Mouse (Mus musculus) yolk sac, embryonic 10.5 days (tissue): ENCODE measurements around the gene Pmm2.

Experiments
- DNase-seq: peaks from one replicate; pipeline ENCODE4 v3.0.0-alpha.2; 2017; ENCODE audit warnings: low spot score

Gene Pmm2

DNA sequence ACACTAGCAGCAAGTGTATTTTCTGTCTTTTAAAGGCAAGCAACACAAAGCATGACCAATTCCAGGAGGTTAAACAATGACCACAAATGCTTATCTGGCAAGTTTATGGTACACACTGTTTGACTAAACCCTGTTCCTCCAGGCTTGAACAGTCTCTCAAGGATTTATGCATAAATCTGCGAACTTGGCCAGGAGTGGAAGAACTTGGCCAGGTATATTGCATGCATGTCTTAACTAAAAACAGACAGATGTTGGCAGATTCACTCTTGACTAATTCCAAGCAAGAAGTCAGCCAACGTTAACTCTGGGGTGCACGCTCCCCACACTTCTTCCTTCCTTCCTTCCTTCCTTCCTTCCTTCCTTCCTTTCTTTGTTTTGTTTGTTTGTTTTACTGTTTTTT is 42.3 kb downstream of the Pmm2 start:
- DNase-seq = no peak

- no peak for DNase-seq
These were observed 43.0 kb downstream of the Pmm2 start, which contains the start of gene Gm5767 for GRCm38 (mm10) chr16:8680470-8680869. Gm5767 (plus strand) TSS chr16:8680770.

DNA sequence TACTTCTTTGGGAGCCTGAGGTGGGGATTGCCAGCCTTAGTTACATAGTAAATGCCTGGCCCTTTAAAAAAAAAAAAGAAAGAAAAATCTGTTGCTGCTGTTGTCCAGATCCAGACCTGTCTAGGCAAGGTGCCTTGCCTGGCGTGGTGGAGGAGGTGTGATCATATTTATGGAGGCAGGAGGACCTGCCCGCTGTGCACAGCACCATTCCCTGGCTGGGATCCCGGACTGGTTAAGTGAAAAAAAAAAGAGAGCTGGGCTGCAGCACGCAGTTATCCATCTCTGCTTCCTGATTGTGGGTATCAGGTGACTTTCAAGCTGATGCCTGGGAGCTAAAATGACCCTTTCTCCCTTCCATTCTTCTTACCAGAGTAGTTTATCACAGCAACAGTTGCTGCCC is 47.6 kb downstream of the Pmm2 start:
- no peak for DNase-seq

DNA sequence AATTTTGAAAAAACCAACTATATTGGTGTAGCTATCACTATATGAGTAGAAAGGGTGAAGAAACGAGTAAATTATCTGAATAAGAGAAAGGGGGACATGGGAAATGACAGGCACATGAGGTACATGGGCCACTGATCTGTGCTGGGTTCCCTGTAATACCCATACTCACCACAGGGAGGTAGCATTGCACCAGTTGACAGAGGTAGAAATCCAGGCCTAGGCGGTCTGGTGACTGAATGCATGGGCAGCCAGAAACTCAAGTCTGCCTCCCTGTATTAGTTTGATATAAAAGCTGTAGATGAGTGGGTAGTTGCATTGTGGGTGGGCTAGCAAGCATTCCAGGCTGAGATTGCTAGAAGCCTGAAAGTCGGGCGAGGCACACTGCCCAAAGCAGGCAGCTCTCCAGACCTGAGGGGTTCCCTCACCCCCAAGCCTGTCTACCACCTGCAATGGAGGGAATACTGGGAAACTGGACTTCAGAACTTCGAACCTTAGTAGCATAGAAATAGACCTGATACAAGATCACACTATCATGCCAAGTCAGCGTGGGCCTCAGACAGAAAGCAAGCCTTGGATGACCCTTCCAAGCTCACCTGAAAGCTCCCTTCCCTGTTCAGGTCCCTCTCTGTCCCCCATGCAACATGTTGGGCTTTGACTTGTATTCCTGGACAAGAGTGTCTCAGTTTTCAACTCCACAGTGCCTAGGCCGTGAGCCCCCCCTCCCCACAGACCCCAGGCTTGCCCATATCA is 48.8 kb downstream of the Pmm2 start:
- DNase-seq = no peak

DNA sequence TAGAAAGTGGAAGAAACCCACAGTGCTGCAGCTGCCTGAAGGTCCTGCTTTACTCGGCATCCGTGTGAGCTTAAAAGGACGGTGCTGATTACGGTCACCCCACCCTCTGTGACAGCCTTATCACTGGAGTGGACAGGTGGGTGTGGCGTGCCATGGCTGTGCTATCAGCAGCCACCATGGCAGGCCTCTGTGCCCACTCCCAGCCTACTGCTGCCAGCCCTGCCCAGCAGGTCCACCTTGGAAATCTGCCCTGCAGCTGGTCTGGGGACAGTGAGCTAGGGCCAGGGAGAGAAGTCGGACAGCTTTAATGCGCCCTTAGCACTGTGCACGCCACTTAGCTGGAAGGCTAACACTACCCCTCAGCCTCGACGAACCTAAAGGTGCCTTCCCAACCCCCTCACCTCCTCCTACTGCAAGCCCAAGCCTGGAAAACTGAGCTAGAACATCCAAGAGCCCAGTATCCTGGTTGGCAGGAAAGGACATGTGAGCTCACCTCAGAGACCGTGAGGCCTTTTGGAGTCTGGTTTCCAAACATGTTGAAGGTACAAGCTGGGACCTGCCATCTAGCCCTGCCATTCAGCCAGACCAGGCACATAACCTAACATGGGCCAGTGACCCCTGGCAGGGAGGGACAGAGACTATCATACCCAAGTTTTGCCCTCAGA is 49.5 kb downstream of the Pmm2 start:
- no peak for DNase-seq

GRCm38 (mm10) chr16:8687559-8688112 is 50.2 kb downstream of the Pmm2 start:
- no peak for DNase-seq

GRCm38 (mm10) chr16:8689979-8690656 is 52.6 kb downstream of the Pmm2 start:
- DNase-seq = no peak

DNA sequence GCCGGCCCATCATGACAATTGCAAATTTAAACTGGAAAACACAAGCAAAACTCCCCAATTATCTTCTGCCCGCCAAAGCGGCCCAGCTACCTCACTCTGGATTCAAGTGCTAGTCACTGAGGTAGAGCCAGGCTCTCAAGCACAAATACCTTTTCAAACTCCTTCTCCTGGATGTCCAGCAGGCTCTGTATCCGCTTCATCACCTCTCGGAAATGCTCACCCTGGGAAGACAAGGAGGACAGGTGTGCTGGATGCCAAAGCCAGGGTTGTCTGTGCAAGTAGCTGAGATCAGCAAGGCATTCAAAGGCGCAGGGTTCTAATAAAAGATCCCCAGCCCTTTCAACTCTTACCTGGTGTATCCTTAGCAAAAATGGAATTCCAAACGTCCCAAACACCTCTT is 53.7 kb downstream of the Pmm2 start:
- no peak for DNase-seq

DNA sequence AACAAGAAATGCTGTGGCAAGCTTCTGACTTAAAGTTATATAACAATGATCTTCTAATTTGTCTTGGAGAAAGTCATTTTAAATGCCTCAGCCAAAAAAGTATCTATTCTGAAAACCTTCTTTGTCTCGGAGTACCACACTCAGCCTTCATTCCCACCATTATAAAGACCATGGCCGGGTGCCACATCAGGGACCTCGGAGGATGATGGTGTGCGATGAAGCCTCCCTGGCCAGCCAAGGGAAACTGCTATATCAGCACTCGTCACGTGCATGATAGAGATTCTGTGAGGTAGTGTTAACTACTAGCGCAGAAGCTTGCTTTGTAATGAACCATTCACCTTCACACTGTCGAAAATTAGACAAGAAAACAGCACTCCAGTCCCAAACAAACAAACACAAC is 62.1 kb downstream of the Pmm2 start:
- no peak for DNase-seq

DNA sequence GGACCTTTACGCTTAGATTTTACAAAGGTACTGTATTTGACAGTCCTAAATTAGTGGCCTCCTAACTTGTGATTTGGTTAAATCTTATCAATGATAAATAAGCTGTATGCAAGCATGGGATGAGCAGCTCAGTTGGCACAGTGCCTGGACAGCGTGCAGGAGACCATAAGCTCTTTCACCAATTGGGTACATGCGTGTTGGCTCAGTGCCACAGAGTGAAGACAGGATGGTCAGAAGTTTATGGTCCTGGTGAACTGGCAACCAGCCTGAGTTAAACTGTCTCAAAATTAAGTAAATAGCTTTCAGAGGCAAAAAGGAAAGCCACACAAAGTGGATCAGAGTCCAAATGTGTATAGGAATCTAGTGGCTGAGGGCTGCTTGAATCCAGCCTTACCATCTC is 63.1 kb downstream of the Pmm2 start:
- no peak for DNase-seq

DNA sequence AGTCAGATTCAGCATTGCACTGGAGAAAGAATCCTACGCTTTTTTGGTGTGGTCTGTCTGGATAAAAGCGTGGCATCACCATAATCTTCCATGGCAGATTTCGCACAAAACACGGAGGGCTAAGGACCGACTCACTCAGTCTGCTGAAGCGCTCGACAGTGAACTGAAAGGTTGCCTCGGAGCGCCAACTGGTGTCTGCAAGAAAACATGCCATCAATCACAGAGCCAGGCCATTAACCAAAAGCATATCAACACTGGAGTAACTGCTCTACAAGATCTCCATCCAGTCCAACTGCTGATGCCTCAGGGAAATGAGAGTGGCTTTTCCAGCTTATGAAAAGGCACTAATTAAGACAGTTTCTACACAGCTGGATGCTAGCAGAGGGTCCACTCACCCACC is 74.5 kb downstream of the Pmm2 start:
- DNase-seq = no peak
